Mouse (Mus musculus) heart, postnatal 0 days (tissue): ENCODE measurements around the gene Esrp2.

ENCODE experiments used
- CTCF ChIP-seq: IDR thresholded peaks from 2 replicates; pipeline ENCODE4 v1.5.1; 2016; ENCODE audit warnings: antibody characterized with exemption, control low read depth, low read depth
- EP300 ChIP-seq: IDR thresholded peaks from 2 replicates; pipeline ENCODE4 v1.6.1; 2016; ENCODE audit warnings: antibody characterized with exemption, low read depth

- TF ChIP-seq CTCF, result no peak
- TF ChIP-seq EP300, result no peak
These were observed 40.8 kb upstream of the Esrp2 start for GRCm38 (mm10) chr8:106177594-106177993.
